Mouse (Mus musculus) gastrocnemius, postnatal 36 days (tissue): ENCODE measurements around the gene Hsf5. TPM values are rescaled to one million over a fixed set of nuclear protein-coding genes. Genes with fewer than 3 reads are reported as not detected.

Source experiments
- DNase-seq, 2 experiments: peaks; one replicate each; pipeline ENCODE4 v3.0.0; 2022
- intact Hi-C: fragments of 180-260 bp; cut with DNase I; formaldehyde crosslinking; loops from one replicate; pipeline ENCODE4 v1.15.1; 2025
- total RNA-seq, 2 experiments: library from RNA; stranded (reverse); gene quantifications; 2 replicates each; pipeline ENCODE4 v1.2.3; 2021

Gene Hsf5
- total RNA-seq, 2 experiments from 2014 or later, result not detected

- no peak for DNase-seq
- intact Hi-C loops, result no loop called here
Observed at GRCm38 (mm10) chr11:87682838-87683571, 66.0 kb downstream of the Hsf5 start.

- intact Hi-C loops, result no loop called here
- DNase-seq, result no peak
Observed at GRCm38 (mm10) chr11:87686407-87686806, 69.4 kb downstream of the Hsf5 start.

DNA sequence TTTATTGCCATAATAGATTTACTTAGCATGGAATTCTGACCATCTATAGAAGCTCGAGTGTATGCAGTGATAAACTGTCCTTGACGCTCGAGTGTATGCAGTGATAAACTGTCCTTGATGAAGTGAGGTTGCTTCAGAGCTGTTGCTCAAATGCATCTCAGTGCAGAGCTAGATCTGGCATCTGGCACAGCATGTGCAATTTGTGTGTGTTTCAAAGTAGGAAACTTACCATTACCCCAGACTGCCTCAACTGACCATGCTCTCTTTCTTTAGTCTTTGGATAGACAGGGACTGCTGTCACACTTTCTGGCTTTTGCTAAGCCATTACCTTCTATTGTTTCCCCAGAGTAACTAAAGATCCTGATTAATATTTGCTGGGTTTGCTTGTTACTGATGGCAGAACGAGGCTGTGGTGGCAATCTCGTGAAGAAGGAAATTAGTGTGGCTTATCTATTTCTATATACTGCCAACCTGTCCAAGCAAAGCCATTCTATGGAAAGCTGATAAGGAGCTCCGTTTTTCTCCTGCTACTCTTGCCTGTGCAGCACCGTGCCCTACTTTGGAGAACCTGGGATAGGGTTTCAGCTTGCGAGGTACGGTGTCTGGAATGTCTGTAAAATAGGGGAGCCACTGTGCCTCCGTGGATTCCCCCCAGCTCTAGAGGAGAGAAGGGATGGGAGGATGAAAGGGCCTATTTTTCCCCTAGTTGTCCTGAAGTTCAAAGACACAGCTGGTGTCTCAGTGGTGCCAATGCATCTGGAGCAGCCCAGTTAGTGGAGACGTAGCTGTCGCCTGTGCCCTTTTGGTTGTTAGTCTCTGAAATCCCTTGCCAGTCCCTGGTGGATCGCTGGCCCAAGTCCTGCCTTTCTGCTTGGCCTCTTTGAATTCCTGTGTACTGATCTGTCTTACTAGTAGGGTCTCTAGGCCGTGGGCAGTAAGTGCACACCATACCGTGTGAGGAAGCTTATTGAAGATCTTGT lies 70.6 kb downstream of the Hsf5 start:
- intact Hi-C loops, result no loop called here
- DNase-seq, result no peak

GRCm38 (mm10) chr11:87688478-87689203 lies 71.7 kb downstream of the Hsf5 start:
- intact Hi-C loops, result no loop called here
- DNase-seq, result no peak

GRCm38 (mm10) chr11:87689402-87689808 lies 72.4 kb downstream of the Hsf5 start:
- intact Hi-C loops, result no loop called here
- no peak for DNase-seq

DNA sequence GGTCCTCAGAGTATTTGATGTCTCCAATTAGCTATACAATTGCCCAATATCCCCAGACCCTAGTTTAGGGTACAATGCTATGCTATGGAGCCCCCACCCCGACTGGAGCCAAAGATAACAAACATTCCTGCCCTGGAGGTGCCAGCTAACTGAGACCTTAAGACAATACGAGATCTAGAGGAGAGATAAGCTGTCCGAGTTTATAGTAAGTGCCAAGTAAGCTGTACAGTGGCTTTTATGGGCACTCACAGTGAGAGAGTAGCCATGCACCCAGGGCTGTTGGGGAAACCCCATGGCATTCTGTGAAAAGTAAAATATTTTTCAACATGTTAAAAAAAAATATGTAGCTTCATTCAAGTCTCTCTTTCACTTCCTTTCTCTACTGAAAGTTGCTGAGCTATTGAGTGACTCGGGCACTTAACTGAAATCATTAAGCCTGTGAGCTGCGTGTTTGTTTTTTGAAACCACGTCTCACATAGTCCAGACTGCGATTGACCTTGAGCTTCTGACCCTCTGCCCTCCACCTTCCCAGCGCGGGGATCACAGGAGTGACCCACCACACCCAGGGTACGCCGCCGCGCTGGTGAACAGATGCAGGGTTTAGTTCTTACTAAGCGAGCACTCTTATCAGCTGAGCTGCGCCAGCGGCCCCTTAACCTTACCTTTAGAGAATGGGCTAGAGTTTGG lies 73.2 kb downstream of the Hsf5 start:
- no peak for DNase-seq
- intact Hi-C loops, result no loop called here

GRCm38 (mm10) chr11:87697131-87697682 lies 80.2 kb downstream of the Hsf5 start:
- no peak for DNase-seq
- intact Hi-C loops, result no loop called here

GRCm38 (mm10) chr11:87698126-87698525 lies 81.2 kb downstream of the Hsf5 start:
- intact Hi-C loops, result no loop called here
- no peak for DNase-seq

DNA sequence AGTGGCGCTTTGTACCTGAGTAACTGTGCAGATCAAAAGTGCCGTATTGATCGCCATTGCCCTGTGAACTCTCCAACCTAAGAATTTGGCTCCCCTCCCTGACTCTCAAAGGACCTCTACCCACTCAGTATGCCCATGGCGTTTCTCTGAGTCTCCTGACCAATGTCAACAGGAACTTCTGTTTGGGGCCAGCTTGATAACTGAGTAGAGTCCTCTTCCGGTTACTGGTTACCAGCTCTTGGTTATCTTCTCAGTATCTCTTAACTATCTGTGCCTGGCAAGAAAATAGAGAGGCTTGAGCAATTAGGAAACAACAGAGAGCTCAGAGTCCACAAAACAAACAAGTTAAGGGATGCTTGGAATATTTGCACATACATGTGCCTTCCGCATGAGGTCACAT lies 84.1 kb downstream of the Hsf5 start:
- no peak for DNase-seq

GRCm38 (mm10) chr11:87701877-87702620 lies 85.1 kb downstream of the Hsf5 start:
- no peak for DNase-seq
- intact Hi-C loops, result no loop called here

More for the DNA sequence above, 84.1 kb downstream of the Hsf5 start:
- intact Hi-C loops, result no loop called here

DNA sequence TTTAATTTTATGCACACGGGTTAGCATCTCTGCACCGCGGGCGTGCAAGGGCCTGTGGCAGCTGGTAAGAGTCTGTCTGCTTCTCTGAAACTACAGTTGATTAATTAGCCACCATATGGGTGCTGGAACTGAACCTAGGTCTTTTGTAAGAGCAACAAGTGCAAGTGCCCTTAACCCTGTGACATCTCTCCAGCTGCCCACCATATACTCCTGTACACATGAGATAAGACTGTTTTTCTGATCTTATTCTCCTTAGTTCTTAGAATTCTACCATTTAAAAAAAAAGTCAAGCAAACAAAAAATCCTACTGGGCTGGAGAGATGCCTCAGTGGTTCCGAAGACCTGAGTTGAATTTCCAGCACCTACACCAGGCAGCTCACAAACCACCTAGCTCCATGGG lies 86.7 kb downstream of the Hsf5 start:
- intact Hi-C loops, result no loop called here

DNA sequence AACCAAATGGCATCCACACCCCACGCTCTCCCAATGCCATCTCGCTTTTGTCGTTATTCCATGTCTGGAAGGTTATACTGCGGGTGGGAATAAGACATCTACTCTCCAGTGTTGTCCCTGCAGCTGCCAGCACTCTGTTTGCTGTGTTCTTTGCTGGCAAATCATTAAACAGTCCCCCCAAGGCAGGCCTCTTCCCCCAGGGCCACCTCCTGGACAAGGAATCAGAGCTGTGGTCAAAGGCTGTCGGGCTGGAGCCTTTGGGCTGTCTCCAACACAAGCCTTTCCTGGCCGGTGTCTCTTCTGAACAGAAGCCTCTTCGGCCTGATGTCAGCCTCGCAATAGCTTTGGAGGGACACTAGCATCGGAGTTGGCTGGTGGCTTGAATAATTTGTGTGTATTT lies 87.3 kb downstream of the Hsf5 start:
- intact Hi-C loops, result no loop called here

More for the DNA sequence above, 86.7 kb downstream of the Hsf5 start:
- no peak for DNase-seq

DNA sequence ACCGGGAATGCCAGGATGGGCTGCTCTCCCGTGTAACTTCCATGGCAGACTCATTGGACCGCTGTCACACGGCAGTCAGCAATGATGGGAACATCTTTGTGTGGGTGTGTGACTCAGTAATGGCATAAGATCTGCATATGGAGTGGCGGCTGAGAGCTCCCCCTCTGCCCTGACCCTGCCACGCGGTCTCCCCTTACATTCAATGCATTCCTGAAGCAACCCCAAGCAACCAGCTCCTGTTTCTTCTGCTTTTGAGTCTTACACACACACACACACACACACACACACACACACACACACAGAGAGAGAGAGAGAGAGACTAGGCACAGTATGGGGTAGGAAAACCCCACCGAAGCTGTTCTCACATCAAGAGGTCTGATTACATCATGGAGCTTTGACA lies 90.6 kb downstream of the Hsf5 start:
- no peak for DNase-seq
- intact Hi-C loops, result no loop called here

More for the DNA sequence above, 87.3 kb downstream of the Hsf5 start:
- no peak for DNase-seq

- intact Hi-C loops, result no loop called here
- DNase-seq, result no peak
Observed at GRCm38 (mm10) chr11:87708979-87709378, 92.0 kb downstream of the Hsf5 start.

Other genes with a start within 250 kb of the Hsf5 start
- gene Rad51c, start 212.2 kb upstream of the Hsf5 start, total RNA-seq, result under 1 TPM; 0.32 to 0.41 TPM
- gene Tex14, start 212.1 kb upstream of the Hsf5 start, total RNA-seq, result not detected
- gene Gm11492, start 50.5 kb upstream of the Hsf5 start, total RNA-seq, result not detected
- 10 to 100 TPM; 11.3 to 11.9 TPM for gene Sept4, start 48.3 kb upstream of the Hsf5 start, total RNA-seq
- 10 to 100 TPM in 1 of 2 experiments, 1 to 10 TPM in 1; 8.9 to 13.4 TPM for gene Mtmr4, start 25.0 kb upstream of the Hsf5 start, total RNA-seq
- under 1 TPM; 0.15 to 0.38 TPM for gene Rnf43, start 45.6 kb downstream of the Hsf5 start, total RNA-seq
- gene Supt4a, start 120.4 kb downstream of the Hsf5 start, total RNA-seq, result 10 to 100 TPM; 26.8 to 37.6 TPM
- under 1 TPM in 1 of 2 experiments, not detected in 1; 0.13 TPM for gene Tspoap1, start 143.4 kb downstream of the Hsf5 start, total RNA-seq
- not detected for gene Mpo, start 176.4 kb downstream of the Hsf5 start, total RNA-seq
- not detected for gene Lpo, start 211.1 kb downstream of the Hsf5 start, total RNA-seq
- 1 to 10 TPM; 1.3 to 1.8 TPM for gene Mks1, start 236.1 kb downstream of the Hsf5 start, total RNA-seq